Mouse (Mus musculus) megakaryocyte, adult 5-6 weeks (primary cell): ENCODE results near the gene Scnm1. TPM values are rescaled to one million over a fixed set of nuclear protein-coding genes. Genes with fewer than 3 reads are reported as not detected.
"Not testable (repeated sequence)": the region's sequence is repeated elsewhere in the genome, so short reads cannot be mapped to it uniquely, and the experiment has no call there.

Experiments
- ATAC-seq: 2 replicates; pipeline ENCODE4 v1.8.0; 2016; ENCODE audit warnings: mild to moderate bottlenecking, inconsistent platforms; ENCODE audit not compliant: poor library complexity, severe bottlenecking
- total RNA-seq, 2 experiments: library from RNA; stranded (forward) in 1 of 2; stranded (reverse) in 1 of 2; fragments of 153-499, 151-499 nt in 1 of 2; fragments of 221-1000, 200-1000 nt in 1 of 2; gene quantifications; 2 replicates each; pipeline versions ENCODE4 v1.2.3 to v1.2.4; 2015 to 2017

The Scnm1 gene
- total RNA-seq, 2 experiments from 2014 or later: 51.3 to 72.8 TPM

DNA sequence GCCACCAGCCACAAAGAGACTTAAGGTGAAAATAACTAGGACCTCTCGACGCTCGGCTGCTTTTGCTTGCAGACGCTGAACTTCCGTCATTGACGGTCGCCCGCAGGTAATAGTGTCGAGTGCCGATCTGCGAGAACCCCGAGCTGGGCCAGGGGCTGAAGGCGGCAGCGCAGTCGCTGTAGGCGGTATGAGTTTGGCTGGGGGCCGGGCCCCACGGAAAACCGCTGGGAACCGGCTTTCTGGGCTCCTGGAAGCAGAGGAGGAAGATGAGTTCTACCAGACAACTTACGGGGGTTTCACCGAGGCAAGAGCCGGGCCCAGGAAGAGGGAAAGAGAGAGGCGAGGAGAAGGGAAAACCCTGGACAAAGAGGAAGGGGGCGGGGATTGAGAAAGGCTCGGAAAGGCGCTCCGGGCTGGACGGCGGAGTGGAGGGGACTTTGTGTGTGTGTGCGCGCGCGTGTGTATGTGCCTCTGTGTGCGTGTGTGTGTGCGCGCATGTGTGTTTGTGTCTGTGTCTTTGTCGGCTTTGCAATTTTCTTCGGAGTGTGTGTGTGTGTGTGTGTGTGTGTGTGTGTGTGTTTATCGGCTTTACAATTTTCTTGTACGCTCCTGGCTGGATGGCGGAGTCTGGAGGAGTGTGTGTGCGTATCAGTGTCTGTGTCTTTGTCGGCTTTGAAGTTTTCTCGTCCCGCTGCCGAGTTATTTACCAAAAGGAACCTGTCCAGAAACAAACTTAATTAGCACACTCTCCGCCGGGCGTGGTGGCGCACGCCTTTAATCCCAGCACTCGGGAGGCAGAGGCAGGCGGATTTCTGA lies 22.7 kb downstream of the Scnm1 start, which contains the start of gene Vps72:
TSS of gene Vps72 (plus strand) at position 112 of the 816 bp plus-strand sequence.
- ATAC-seq: peak; percentile 90

DNA sequence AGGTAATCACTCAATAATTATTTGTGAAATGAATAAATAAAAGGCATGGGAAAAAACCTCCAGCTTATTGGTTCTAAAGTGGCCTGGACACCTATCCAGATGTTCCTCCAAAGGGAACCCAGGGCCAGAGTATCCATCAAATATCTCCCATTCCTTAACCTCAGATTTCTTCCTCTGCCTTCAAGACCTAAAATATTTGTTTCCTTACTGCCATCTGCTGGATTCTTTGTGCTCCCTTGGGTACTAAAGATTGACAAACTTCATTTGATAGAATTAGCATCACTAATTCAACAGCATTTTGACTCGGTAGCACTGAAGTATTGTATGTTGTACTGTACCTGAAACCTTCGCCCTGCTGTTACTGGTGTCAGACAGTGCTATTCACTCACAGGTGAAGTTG lies 25.9 kb downstream of the Scnm1 start:
- no peak for ATAC-seq

DNA sequence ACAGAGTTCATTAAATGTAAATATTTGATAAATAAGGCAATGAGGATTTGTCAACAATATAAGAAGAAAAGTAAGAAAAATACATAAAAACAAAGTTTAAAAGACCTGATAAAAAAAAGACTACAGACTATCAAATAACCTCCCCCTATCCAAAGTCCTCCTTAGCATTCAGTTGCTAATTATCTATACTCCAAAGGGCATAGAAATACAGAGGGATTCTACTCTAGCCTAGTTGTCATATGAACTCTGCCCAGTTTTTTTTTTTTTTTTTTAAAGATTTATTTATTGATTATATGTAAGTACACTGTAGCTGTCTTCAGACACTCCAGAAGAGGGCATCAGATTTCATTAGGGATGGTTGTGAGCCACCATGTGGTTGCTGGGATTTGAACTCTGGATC lies 26.5 kb downstream of the Scnm1 start:
- not testable (repeated sequence) for ATAC-seq

DNA sequence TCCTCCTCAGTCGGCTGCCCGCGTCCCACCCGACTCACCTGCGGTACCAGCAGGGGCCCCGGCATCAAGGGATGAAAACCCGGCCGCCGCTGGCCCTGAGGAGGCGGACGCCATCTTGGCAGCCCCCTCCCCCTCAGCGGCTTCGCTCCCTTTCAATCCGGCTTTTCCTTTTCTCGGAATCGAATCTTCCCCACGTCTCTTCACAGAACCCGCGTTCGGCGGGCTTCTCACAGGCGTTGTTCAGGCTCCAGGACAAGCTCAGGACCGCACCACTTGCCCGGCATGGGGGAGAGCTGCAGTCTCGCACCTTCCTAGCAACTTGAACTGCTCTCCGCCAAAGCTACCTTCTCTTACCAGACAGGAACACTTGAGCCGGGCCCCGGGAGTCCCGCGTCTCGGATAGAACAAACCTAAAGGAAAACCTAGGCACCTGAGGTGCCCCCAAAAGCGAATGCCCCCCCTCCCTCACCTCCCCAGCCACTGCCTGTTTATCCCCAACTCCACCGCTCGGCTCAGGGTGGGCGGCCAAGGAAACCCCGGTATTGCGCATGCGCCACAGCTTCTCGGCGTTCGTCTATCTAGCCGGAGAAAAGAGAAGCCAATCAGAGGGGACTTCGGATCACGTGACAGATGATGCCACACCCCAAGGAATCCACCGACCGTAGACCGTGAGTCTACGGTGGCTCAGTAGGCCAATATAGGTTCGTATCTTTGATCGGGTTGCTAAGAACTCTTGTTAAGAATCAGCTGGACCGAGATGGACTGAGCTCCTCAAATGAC lies 27.3 kb downstream of the Scnm1 start, which contains the start of gene Pip5k1a:
TSS of gene Pip5k1a (minus strand) at position 593 of the 780 bp plus-strand sequence.
- peak; percentile 74 for ATAC-seq

DNA sequence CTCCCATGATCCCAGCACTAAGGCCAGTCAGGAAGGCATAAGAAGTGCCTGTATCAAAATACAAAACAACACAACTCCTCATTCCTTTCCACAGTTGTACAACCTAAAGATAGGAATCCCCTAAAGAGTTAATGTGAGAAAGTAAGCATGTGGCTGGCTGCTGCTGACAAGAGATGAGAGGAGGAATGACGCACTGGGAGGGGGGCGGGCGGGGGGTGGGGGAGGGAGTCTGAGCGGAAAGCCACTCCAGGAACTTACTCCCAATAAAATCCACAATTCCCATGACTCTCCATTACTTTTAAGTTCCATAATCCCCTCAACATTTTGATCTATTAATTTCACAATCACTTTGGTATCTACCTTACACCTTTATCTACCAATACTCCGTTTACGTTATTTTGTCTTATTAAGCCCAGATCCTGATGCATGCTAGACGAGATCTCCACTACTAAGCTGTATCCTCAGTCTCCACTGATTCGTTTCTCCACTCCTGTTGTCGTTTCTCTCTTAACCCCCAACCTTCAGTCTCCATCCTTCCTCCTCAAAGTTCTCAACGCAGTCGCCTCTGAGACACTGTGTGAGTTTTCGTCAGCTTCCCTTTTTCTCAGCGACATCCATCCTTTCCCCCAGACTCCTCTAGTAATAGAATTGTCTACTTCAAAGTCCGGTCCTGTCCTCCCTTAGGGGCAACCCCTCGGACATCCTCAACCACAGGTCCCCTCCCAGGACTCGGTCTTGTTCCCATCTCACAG lies 28.0 kb downstream of the Scnm1 start:
- ATAC-seq: peak; percentile 10; the same call in 1 of the 2 replicates

DNA sequence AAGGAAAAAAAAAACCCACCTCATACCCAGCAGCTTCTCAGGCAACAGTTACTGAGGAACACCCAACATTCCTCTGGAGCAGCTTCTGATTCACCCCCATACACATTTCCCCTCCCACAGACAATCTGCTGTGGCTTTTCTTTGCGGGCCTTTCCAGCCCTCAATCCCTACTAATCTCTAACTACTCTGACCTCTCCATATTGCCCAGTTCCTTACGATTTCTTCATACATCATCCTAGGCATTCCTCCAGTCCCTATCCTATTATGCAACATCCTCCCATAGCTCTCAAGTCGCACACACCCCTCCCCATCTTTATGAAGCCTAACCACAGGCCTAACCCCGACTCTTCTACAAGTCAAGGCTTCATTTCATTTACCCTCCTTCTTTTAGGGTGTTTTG lies 28.7 kb downstream of the Scnm1 start:
- ATAC-seq: no peak

DNA sequence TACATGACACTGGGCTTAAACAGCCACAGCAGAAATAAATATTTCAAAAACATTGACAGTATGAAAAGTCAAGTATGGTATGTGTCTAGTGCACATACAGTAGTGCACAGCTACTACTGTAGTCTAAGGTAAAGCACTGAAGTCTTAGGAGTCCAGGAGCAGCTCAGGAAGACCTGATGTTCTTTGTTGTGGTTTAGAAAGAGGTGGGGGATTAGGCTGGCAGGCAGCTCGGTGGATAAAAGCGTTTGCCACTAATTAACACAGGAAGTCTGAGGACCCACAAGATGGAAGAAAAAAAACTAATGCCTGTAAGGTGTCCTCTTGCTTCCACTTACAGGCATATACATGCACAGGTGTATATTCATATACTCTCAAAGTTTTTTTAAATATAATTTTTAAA lies 33.0 kb downstream of the Scnm1 start:
- no peak for ATAC-seq

DNA sequence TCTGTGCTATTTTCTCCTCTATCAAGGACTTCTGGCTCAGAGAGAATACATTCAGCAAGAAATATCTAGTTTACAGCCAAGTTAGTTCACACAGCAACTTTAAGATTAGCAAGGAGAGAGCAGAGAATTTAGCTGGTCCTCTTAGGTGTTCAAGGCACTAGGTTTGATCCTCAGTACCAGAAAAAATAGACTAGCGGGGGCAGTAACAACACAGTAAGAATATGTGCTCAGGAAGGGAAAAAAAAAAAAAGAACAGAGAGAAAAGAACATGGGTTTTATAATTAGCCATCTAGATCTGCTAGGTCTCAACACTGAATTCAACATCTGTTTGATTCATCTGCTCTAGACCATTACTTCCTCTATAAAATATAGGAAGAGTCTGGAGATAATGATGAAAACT lies 45.7 kb downstream of the Scnm1 start:
- no peak for ATAC-seq

Other genes starting within 250 kb of the Scnm1 start
- 344 and 379 TPM in 2 replicates for gene Psmb4, start 247.1 kb downstream of the Scnm1 start, total RNA-seq (2015)
- gene Psmb4, start 247.1 kb downstream of the Scnm1 start, total RNA-seq (2017): 179 and 223 TPM in 2 replicates
- 22.8 and 26.8 TPM in 2 replicates for gene Selenbp1, start 201.0 kb downstream of the Scnm1 start, total RNA-seq (2015)
- gene Selenbp1, start 201.0 kb downstream of the Scnm1 start, total RNA-seq (2017): 25.2 and 27.9 TPM in 2 replicates
- 7.0 and 9.1 TPM in 2 replicates for gene Rfx5, start 179.9 kb downstream of the Scnm1 start, total RNA-seq (2015)
- gene Rfx5, start 179.9 kb downstream of the Scnm1 start, total RNA-seq (2017): 8.7 and 10.2 TPM in 2 replicates
- 22.2 and 31.4 TPM in 2 replicates for gene Pi4kb, start 159.3 kb downstream of the Scnm1 start, total RNA-seq (2015)
- 17.9 and 21.4 TPM in 2 replicates for gene Pi4kb, start 159.3 kb downstream of the Scnm1 start, total RNA-seq (2017)
- gene Zfp687, start 118.6 kb downstream of the Scnm1 start, total RNA-seq (2015): 10.0 and 15.7 TPM in 2 replicates
- gene Zfp687, start 118.6 kb downstream of the Scnm1 start, total RNA-seq (2017): 11.7 and 39.5 TPM in 2 replicates
- gene Psmd4, start 91.4 kb downstream of the Scnm1 start, total RNA-seq (2015): 80.0 and 91.9 TPM in 2 replicates
- gene Psmd4, start 91.4 kb downstream of the Scnm1 start, total RNA-seq (2017): 224 and 226 TPM in 2 replicates
- 9.7 and 15.8 TPM in 2 replicates for gene Pip5k1a, start 27.1 kb downstream of the Scnm1 start, total RNA-seq (2015)
- gene Pip5k1a, start 27.1 kb downstream of the Scnm1 start, total RNA-seq (2017): 12.4 and 14.5 TPM in 2 replicates
- gene Vps72, start 23.0 kb downstream of the Scnm1 start, total RNA-seq (2015): 33.6 and 37.3 TPM in 2 replicates
- 74.0 and 77.3 TPM in 2 replicates for gene Vps72, start 23.0 kb downstream of the Scnm1 start, total RNA-seq (2017)
- 1.1 and 4.4 TPM in 2 replicates for gene Tmod4, start 9.5 kb downstream of the Scnm1 start, total RNA-seq (2015)
- not detected in 2 replicates for gene Tmod4, start 9.5 kb downstream of the Scnm1 start, total RNA-seq (2017)
- gene Lysmd1, start 77 bp upstream of the Scnm1 start, total RNA-seq (2015): 3.3 and 3.8 TPM in 2 replicates
- gene Lysmd1, start 77 bp upstream of the Scnm1 start, total RNA-seq (2017): 4.4 and 5.0 TPM in 2 replicates
- gene Tnfaip8l2, start 8.3 kb upstream of the Scnm1 start, total RNA-seq (2015): 77.5 and 85.2 TPM in 2 replicates
- 103 and 115 TPM in 2 replicates for gene Tnfaip8l2, start 8.3 kb upstream of the Scnm1 start, total RNA-seq (2017)
- gene Sema6c, start 26.4 kb upstream of the Scnm1 start, total RNA-seq (2015): 0.04 TPM in 1 of 2 replicates, not detected in the other
- gene Sema6c, start 26.4 kb upstream of the Scnm1 start, total RNA-seq (2017): not detected in 2 replicates
- 37.6 and 39.3 TPM in 2 replicates for gene Gabpb2, start 83.9 kb upstream of the Scnm1 start, total RNA-seq (2015)
- gene Gabpb2, start 83.9 kb upstream of the Scnm1 start, total RNA-seq (2017): 64.2 and 73.3 TPM in 2 replicates
- 131 and 142 TPM in 2 replicates for gene Cdc42se1, start 94.7 kb upstream of the Scnm1 start, total RNA-seq (2015)
- gene Cdc42se1, start 94.7 kb upstream of the Scnm1 start, total RNA-seq (2017): 151 TPM in 2 replicates
- 3.3 and 6.1 TPM in 2 replicates for gene Mllt11, start 98.2 kb upstream of the Scnm1 start, total RNA-seq (2015)
- 2.8 and 7.3 TPM in 2 replicates for gene Mllt11, start 98.2 kb upstream of the Scnm1 start, total RNA-seq (2017)
- gene Gm128, start 107.6 kb upstream of the Scnm1 start, total RNA-seq (2015): 0.16 and 0.21 TPM in 2 replicates
- not detected in 2 replicates for gene Gm128, start 107.6 kb upstream of the Scnm1 start, total RNA-seq (2017)
- gene Bnipl, start 117.2 kb upstream of the Scnm1 start, total RNA-seq (2015): not detected in 2 replicates
- not detected in 2 replicates for gene Bnipl, start 117.2 kb upstream of the Scnm1 start, total RNA-seq (2017)
- 49.5 and 55.2 TPM in 2 replicates for gene Mindy1, start 147.3 kb upstream of the Scnm1 start, total RNA-seq (2015)
- gene Mindy1, start 147.3 kb upstream of the Scnm1 start, total RNA-seq (2017): 44.0 and 54.1 TPM in 2 replicates
- 12.4 and 14.5 TPM in 2 replicates for gene Prune1, start 148.1 kb upstream of the Scnm1 start, total RNA-seq (2015)
- gene Prune1, start 148.1 kb upstream of the Scnm1 start, total RNA-seq (2017): 7.8 and 10.2 TPM in 2 replicates
- gene Anxa9, start 173.2 kb upstream of the Scnm1 start, total RNA-seq (2015): 3.0 and 3.8 TPM in 2 replicates
- gene Anxa9, start 173.2 kb upstream of the Scnm1 start, total RNA-seq (2017): 1.9 and 2.4 TPM in 2 replicates
- 184 and 191 TPM in 2 replicates for gene Cers2, start 180.8 kb upstream of the Scnm1 start, total RNA-seq (2015)
- 86.0 and 107 TPM in 2 replicates for gene Cers2, start 180.8 kb upstream of the Scnm1 start, total RNA-seq (2017)
- 20.5 and 21.2 TPM in 2 replicates for gene Setdb1, start 223.2 kb upstream of the Scnm1 start, total RNA-seq (2015)
- 22.4 and 23.8 TPM in 2 replicates for gene Setdb1, start 223.2 kb upstream of the Scnm1 start, total RNA-seq (2017)